Mouse (Mus musculus): ENCODE data around the gene Clip1.
"Not testable (repeated sequence)": the region's sequence is repeated elsewhere in the genome, so short reads cannot be mapped to it uniquely, and the experiment has no call there.

Gene Clip1

GRCm38 (mm10) chr5:123684221-123685144, at the start of gene Clip1:
TSS of gene Clip1 (minus strand) at chr5:123684618.
- DNase-seq (ENCODE audit: low read depth, low spot score), result peak; percentile 86

GRCm38 (mm10) chr5:123730981-123731380, 46.6 kb upstream of the Clip1 start:
- no peak for DNase-seq (ENCODE audit: low read depth, low spot score)

GRCm38 (mm10) chr5:123723816-123724215, 39.4 kb upstream of the Clip1 start:
- DNase-seq (ENCODE audit: low read depth, low spot score), result not testable (repeated sequence)

GRCm38 (mm10) chr5:123720328-123721311, 36.2 kb upstream of the Clip1 start, which contains the start of gene Zcchc8:
TSS of gene Zcchc8 (minus strand) at chr5:123721100.
- DNase-seq (ENCODE audit: low read depth, low spot score), result peak; percentile 99

GRCm38 (mm10) chr5:123714622-123715021, 30.2 kb upstream of the Clip1 start:
- DNase-seq (ENCODE audit: low read depth, low spot score), result no peak

GRCm38 (mm10) chr5:123713782-123714181, 29.4 kb upstream of the Clip1 start:
- DNase-seq (ENCODE audit: low read depth, low spot score), result no peak

- no peak for DNase-seq (ENCODE audit: low read depth, low spot score)
Observed at GRCm38 (mm10) chr5:123709571-123709970, 25.2 kb upstream of the Clip1 start.

GRCm38 (mm10) chr5:123708598-123708997, 24.2 kb upstream of the Clip1 start:
- peak; percentile 37 for DNase-seq (ENCODE audit: low read depth, low spot score)

GRCm38 (mm10) chr5:123700625-123701024, 16.2 kb upstream of the Clip1 start:
- peak; percentile 59 for DNase-seq (ENCODE audit: low read depth, low spot score)

- peak; percentile 93 for DNase-seq (ENCODE audit: low read depth, low spot score)
Observed at GRCm38 (mm10) chr5:123699198-123699597, 14.8 kb upstream of the Clip1 start.

- DNase-seq (ENCODE audit: low read depth, low spot score), result no peak
Observed at GRCm38 (mm10) chr5:123696961-123697360, 12.5 kb upstream of the Clip1 start.

- no peak for DNase-seq (ENCODE audit: low read depth, low spot score)
Observed at GRCm38 (mm10) chr5:123696244-123696643, 11.8 kb upstream of the Clip1 start.

GRCm38 (mm10) chr5:123694468-123694867, 10.1 kb upstream of the Clip1 start:
- no peak for DNase-seq (ENCODE audit: low read depth, low spot score)

- peak; percentile 75 for DNase-seq (ENCODE audit: low read depth, low spot score)
Observed at GRCm38 (mm10) chr5:123683377-123684220, 819 bp downstream of the Clip1 start.

- peak; percentile 86 for DNase-seq (ENCODE audit: low read depth, low spot score)
Observed at GRCm38 (mm10) chr5:123683043-123683376, 1.4 kb downstream of the Clip1 start.

- DNase-seq (ENCODE audit: low read depth, low spot score), result no peak
Observed at GRCm38 (mm10) chr5:123682372-123682771, 2.0 kb downstream of the Clip1 start.

GRCm38 (mm10) chr5:123679546-123680263, 4.7 kb downstream of the Clip1 start:
- peak; percentile 93 for DNase-seq (ENCODE audit: low read depth, low spot score)

GRCm38 (mm10) chr5:123679106-123679505, 5.3 kb downstream of the Clip1 start:
- no peak for DNase-seq (ENCODE audit: low read depth, low spot score)

- DNase-seq (ENCODE audit: low read depth, low spot score), result no peak
Observed at GRCm38 (mm10) chr5:123675717-123676116, 8.7 kb downstream of the Clip1 start.

GRCm38 (mm10) chr5:123675221-123675620, 9.2 kb downstream of the Clip1 start:
- peak; percentile 72 for DNase-seq (ENCODE audit: low read depth, low spot score)

- DNase-seq (ENCODE audit: low read depth, low spot score), result no peak
Observed at GRCm38 (mm10) chr5:123671473-123671820, 13.0 kb downstream of the Clip1 start.

Measured in brain, adult 2 months (tissue).